Mouse (Mus musculus): ENCODE data around the gene Fgfr2. TPM values are rescaled to one million over a fixed set of nuclear protein-coding genes. Genes with fewer than 3 reads are reported as not detected.

Gene Fgfr2
- polyA plus RNA-seq, 1 experiment, result 1.7 TPM

DNA sequence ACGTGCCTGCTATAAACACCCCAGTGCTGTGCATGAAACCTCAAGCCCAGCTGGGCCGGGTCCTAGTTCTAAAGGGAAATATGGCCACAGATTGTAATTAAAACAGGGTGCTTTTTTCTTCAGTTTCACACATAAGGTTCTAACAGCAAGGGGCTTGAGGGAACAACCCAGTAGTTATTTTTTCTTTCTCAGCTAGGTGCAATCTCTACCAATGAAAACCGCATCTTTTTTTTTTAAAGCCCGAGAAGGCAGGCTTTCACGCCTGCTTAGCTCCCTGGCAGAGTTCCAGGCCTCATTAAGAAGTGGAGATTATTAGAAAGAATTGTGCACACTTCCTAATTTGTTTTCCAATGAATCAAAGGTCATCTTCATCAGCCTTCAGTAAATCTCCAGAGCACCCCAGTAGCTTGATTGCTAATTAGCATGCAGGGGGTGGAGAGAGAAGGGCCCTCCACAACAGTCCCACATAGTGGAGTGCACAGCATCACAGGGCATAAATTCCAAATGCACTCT, 939.2 kb downstream of the Fgfr2 start:
- Histone ChIP-seq H3K27me3 (ENCODE audit: control insufficient read depth, insufficient read depth, insufficient read length) (peaks cover 34% of the 10 kb centered on the region), H3K79me2 (ENCODE audit: control insufficient read depth, insufficient read depth) (no peaks in the 10 kb centered on the region), H3K4me3 (ENCODE audit: insufficient read depth, poor library complexity, severe bottlenecking) (no peak overlapping the region), H3K36me3 (ENCODE audit: control insufficient read depth, insufficient read depth) (no peaks in the 10 kb centered on the region), H3K79me3 (ENCODE audit: low read depth) (no peaks in the 10 kb centered on the region), H3ac (ENCODE audit: control insufficient read depth, insufficient read length, low read depth) (no peak overlapping the region)
- TF ChIP-seq MYOG (IDR thresholded peaks at IDR 0.05; ENCODE audit: control insufficient read depth, extremely low read depth, insufficient read length) (no peak), CEBPB (IDR thresholded peaks at IDR 0.05; ENCODE audit: low read depth) (no peak), CTCF (IDR thresholded peaks at IDR 0.05; ENCODE audit: control insufficient read depth, insufficient read depth, insufficient read length) (no peak), FOSL1 (IDR thresholded peaks at IDR 0.05; ENCODE audit: insufficient read depth, low read length, poor library complexity, severe bottlenecking) (no peak), USF1 (IDR thresholded peaks at IDR 0.05; ENCODE audit: low read depth) (no peak), MAX (IDR thresholded peaks at IDR 0.05) (no peak), MYOD1 (IDR thresholded peaks at IDR 0.05; ENCODE audit: control insufficient read depth, insufficient read length, low read depth) (no peak)

DNA sequence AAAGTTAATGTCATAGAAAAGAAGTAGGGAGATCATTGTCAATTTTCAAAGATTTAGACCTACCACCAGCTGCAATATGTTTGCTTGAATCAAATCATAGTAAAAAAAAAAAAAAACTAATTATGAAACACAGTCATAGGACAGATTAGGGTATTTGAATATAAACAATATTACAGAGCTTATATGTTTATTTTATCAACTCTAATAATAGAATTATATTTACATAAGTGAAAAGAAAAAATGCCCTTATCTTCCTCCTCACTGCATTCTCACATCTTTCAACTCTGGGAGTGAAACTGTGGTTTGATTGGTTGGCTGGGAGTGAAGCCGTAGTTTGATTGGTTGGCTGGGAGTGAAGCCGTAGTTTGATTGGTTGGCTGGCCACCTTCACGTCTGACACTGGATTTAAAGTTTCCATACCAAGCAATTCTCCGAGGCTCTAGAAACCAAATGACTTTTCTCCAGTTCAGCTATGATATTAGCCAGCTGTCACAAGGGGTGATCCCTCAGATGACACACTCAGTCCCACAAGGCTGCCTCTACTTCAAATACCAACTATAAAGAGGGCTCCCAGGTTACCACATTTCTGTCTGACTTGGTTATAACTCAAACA, 941.5 kb downstream of the Fgfr2 start:
- Histone ChIP-seq H3ac (ENCODE audit: control insufficient read depth, insufficient read length, low read depth) (no peak overlapping the region), H3K79me2 (ENCODE audit: control insufficient read depth, insufficient read depth) (no peaks in the 10 kb centered on the region), H3K36me3 (ENCODE audit: control insufficient read depth, insufficient read depth) (no peaks in the 10 kb centered on the region), H3K4me3 (ENCODE audit: insufficient read depth, poor library complexity, severe bottlenecking) (no peak overlapping the region), H3K27me3 (ENCODE audit: control insufficient read depth, insufficient read depth, insufficient read length) (peaks cover 27% of the 10 kb centered on the region), H3K79me3 (ENCODE audit: low read depth) (no peaks in the 10 kb centered on the region)
- no peak for TF ChIP-seq CTCF (IDR thresholded peaks at IDR 0.05; ENCODE audit: control insufficient read depth, insufficient read depth, insufficient read length)
- no peak for TF ChIP-seq MYOD1 (IDR thresholded peaks at IDR 0.05; ENCODE audit: control insufficient read depth, insufficient read length, low read depth)
- no peak for TF ChIP-seq CEBPB (IDR thresholded peaks at IDR 0.05; ENCODE audit: low read depth)
- TF ChIP-seq USF1 (IDR thresholded peaks at IDR 0.05; ENCODE audit: low read depth), result no peak
- no peak for TF ChIP-seq MAX (IDR thresholded peaks at IDR 0.05)

DNA sequence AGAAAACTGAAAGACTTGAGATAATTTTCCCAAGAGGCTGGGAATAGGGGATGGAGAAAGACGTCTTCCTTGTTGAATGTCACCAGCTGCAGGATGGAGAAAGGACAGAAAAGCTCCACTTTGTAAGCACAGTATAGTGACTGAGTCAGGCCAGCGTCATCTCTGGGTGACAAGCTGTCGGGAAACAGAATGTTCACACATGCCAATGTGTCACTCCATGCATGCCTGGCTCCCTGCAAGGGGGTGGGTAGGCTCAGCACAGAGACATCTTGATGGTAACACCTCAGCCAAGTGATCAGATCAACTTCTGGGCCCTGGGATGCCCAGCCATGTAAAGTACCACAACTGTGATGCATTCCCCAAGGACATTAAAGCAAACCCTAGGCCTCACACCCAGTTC, 942.1 kb downstream of the Fgfr2 start:
- Histone ChIP-seq H3K79me3 (ENCODE audit: low read depth) (no peaks in the 10 kb centered on the region), H3K79me2 (ENCODE audit: control insufficient read depth, insufficient read depth) (no peaks in the 10 kb centered on the region), H3K27me3 (ENCODE audit: control insufficient read depth, insufficient read depth, insufficient read length) (peaks cover 23% of the 10 kb centered on the region), H3ac (ENCODE audit: control insufficient read depth, insufficient read length, low read depth) (no peak overlapping the region), H3K36me3 (ENCODE audit: control insufficient read depth, insufficient read depth) (no peaks in the 10 kb centered on the region), H3K4me3 (ENCODE audit: insufficient read depth, poor library complexity, severe bottlenecking) (no peak overlapping the region)
- no peak for TF ChIP-seq FOSL1 (IDR thresholded peaks at IDR 0.05; ENCODE audit: insufficient read depth, low read length, poor library complexity, severe bottlenecking)
- TF ChIP-seq USF1 (IDR thresholded peaks at IDR 0.05; ENCODE audit: low read depth), result no peak
- no peak for TF ChIP-seq CTCF (IDR thresholded peaks at IDR 0.05; ENCODE audit: control insufficient read depth, insufficient read depth, insufficient read length)
- no peak for TF ChIP-seq MYOG (IDR thresholded peaks at IDR 0.05; ENCODE audit: control insufficient read depth, extremely low read depth, insufficient read length)
- no peak for TF ChIP-seq MYOD1 (IDR thresholded peaks at IDR 0.05; ENCODE audit: control insufficient read depth, insufficient read length, low read depth)
- no peak for TF ChIP-seq CEBPB (IDR thresholded peaks at IDR 0.05; ENCODE audit: low read depth)
- TF ChIP-seq MAX (IDR thresholded peaks at IDR 0.05), result no peak

DNA sequence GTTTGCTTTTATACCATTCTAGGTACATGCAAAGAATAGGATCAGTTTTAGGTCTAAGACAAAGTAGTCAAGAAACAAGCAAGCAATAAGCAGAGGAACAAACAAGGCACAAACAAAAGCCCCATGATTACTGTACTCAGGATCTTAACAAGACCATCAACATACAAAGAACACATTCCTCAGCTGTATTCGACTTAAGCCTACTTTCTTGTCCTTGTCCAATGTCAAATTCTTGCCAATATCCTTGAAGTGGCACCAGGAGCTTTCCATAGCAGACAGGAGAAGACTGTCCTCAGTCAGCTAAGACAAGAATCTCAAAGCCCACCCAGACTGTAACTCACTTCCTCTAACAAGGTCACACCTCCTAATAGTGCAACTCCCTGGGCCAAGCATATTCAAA, 944.1 kb downstream of the Fgfr2 start:
- TF ChIP-seq MYOG (IDR thresholded peaks at IDR 0.05; ENCODE audit: control insufficient read depth, extremely low read depth, insufficient read length) (no peak), MYOD1 (IDR thresholded peaks at IDR 0.05; ENCODE audit: control insufficient read depth, insufficient read length, low read depth) (no peak), MAX (IDR thresholded peaks at IDR 0.05) (no peak), USF1 (IDR thresholded peaks at IDR 0.05; ENCODE audit: low read depth) (no peak)
- no peak overlapping the region for H3K4me3 ChIP-seq (ENCODE audit: insufficient read depth, poor library complexity, severe bottlenecking)
- H3ac ChIP-seq (ENCODE audit: control insufficient read depth, insufficient read length, low read depth), result no peak overlapping the region
- H3K79me3 ChIP-seq (ENCODE audit: low read depth), result no peaks in the 10 kb centered on the region
- H3K27me3 ChIP-seq (ENCODE audit: control insufficient read depth, insufficient read depth, insufficient read length), result peaks cover 9% of the 10 kb centered on the region
- no peaks in the 10 kb centered on the region for H3K79me2 ChIP-seq (ENCODE audit: control insufficient read depth, insufficient read depth)
- H3K36me3 ChIP-seq (ENCODE audit: control insufficient read depth, insufficient read depth), result no peaks in the 10 kb centered on the region

DNA sequence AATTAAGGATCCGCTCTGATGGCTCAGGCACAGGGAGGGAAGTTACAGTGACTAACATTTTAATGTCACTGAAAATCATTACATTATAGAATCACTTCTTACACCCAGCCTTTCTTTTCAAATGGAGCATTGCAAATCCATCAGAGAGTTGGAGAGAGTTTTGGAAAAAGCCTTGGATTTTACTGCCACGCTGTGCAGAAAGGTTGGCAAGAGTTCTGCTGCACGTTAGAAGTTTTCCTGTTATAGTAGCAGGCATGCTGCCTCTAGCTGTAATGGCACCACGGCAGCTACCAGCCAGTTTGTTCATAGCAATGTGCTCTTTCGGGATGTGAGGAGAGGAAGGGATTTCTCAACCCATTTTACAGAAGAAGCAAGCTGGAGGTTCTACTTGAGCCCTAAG, 948.4 kb downstream of the Fgfr2 start:
- H3K27me3 ChIP-seq (ENCODE audit: control insufficient read depth, insufficient read depth, insufficient read length), result peaks cover 3% of the 10 kb centered on the region
- no peaks in the 10 kb centered on the region for H3K36me3 ChIP-seq (ENCODE audit: control insufficient read depth, insufficient read depth)
- no peak overlapping the region for H3ac ChIP-seq (ENCODE audit: control insufficient read depth, insufficient read length, low read depth)
- no peaks in the 10 kb centered on the region for H3K79me2 ChIP-seq (ENCODE audit: control insufficient read depth, insufficient read depth)
- no peaks in the 10 kb centered on the region for H3K79me3 ChIP-seq (ENCODE audit: low read depth)
- TF ChIP-seq MYOG (IDR thresholded peaks at IDR 0.05; ENCODE audit: control insufficient read depth, extremely low read depth, insufficient read length) (no peak), MAX (IDR thresholded peaks at IDR 0.05) (no peak), FOSL1 (IDR thresholded peaks at IDR 0.05; ENCODE audit: insufficient read depth, low read length, poor library complexity, severe bottlenecking) (no peak), CEBPB (IDR thresholded peaks at IDR 0.05; ENCODE audit: low read depth) (no peak), USF1 (IDR thresholded peaks at IDR 0.05; ENCODE audit: low read depth) (no peak), MYOD1 (IDR thresholded peaks at IDR 0.05; ENCODE audit: control insufficient read depth, insufficient read length, low read depth) (no peak), CTCF (IDR thresholded peaks at IDR 0.05; ENCODE audit: control insufficient read depth, insufficient read depth, insufficient read length) (no peak)
- H3K4me3 ChIP-seq (ENCODE audit: insufficient read depth, poor library complexity, severe bottlenecking), result no peak overlapping the region

DNA sequence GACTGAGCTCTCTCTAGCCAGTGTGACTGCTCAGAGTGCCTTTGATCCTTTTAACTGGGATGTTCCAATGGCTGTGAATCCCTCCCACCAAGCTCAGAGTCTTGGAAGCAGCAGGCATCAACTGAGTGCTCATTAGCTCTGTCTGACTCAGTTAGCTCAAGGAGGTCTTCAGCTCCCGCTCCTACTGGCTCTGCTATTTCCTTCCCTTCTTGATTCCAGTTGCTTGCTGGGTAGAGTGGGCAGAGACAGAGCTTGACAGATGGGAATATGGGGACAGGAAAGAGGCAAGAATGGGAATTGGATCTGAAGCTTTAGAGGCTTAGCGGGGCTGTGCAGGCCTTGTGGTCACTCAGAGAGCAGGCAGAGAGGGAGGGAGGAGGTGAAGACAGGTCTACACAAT, 948.9 kb downstream of the Fgfr2 start:
- H3K79me2 ChIP-seq (ENCODE audit: control insufficient read depth, insufficient read depth), result no peaks in the 10 kb centered on the region
- TF ChIP-seq FOSL1 (IDR thresholded peaks at IDR 0.05; ENCODE audit: insufficient read depth, low read length, poor library complexity, severe bottlenecking) (no peak), USF1 (IDR thresholded peaks at IDR 0.05; ENCODE audit: low read depth) (no peak), CEBPB (IDR thresholded peaks at IDR 0.05; ENCODE audit: low read depth) (no peak), MAX (IDR thresholded peaks at IDR 0.05) (no peak), MYOD1 (IDR thresholded peaks at IDR 0.05; ENCODE audit: control insufficient read depth, insufficient read length, low read depth) (no peak), MYOG (IDR thresholded peaks at IDR 0.05; ENCODE audit: control insufficient read depth, extremely low read depth, insufficient read length) (no peak)
- peaks cover 3% of the 10 kb centered on the region for H3K27me3 ChIP-seq (ENCODE audit: control insufficient read depth, insufficient read depth, insufficient read length)
- no peaks in the 10 kb centered on the region for H3K36me3 ChIP-seq (ENCODE audit: control insufficient read depth, insufficient read depth)
- H3ac ChIP-seq (ENCODE audit: control insufficient read depth, insufficient read length, low read depth), result no peak overlapping the region
- no peak overlapping the region for H3K4me3 ChIP-seq (ENCODE audit: insufficient read depth, poor library complexity, severe bottlenecking)
- H3K79me3 ChIP-seq (ENCODE audit: low read depth), result no peaks in the 10 kb centered on the region
